Mouse (Mus musculus) CD4-positive helper T cell, adult 2 months (primary cell): ENCODE results near the gene Sptbn4.

ENCODE experiments used
- DNase-seq: peaks from one replicate; pipeline ENCODE4 v3.0.0-alpha.2; 2012; ENCODE audit warnings: low read depth, missing footprints, low spot score

The Sptbn4 gene

DNA sequence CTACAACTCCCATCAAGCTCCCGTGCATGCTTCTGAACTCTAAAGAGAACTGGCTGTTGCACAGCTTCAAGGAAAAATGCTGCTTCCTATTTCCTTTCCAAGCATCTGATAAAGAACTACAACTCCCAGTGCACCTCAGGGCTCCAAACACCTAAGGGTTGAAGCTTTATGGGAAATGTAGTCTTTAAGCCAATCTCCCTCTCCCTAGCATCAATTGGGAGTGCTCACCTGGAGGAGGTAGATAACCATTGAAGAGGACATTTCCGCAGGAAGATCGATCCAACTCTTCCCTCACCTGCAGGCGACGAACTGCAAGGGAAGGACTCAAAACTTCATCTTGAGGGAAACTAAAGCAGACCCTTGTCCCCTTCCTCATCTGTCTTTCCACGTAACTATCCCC, 93.3 kb downstream of the Sptbn4 start:
- DNase-seq, result no peak

DNA sequence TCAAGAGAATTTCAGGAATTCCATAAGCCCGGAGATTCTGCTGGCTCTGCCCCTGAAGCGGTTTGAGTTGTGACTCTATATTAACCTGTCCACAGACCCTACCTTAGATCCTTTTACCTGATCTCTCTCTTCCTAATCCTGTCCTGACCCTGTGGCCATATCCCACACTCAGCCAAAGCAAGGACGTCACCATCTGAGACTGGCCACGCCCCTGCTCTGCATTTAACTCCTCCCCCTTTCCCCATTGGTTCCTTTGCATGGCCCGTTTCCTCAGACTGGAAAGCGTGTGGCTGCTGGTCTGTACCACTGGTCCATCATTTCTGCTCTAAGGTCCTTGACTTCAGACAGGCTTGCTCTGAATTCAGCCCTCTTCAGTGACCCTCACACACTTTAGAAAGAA, 102.0 kb downstream of the Sptbn4 start:
- DNase-seq, result no peak

DNA sequence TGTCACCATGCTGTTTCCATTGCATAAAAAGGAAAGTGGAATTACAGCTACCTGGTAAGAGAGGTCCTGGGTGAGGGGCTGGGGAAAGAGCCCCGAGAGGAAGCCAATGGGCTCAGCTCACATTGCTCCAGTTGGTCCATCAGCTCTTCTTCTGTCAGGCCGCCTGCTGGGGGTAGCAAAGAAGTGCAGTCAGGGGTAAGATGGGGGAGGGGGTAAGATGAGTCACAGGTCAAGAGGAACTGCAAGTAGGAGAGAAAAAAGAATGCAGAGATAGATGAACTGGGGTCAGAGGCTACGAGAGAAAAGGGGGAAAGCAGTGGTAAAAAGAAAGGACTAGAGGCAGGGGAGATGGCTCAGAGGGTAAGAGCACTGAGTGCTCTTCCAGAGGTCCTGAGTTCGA, 104.9 kb downstream of the Sptbn4 start:
- no peak for DNase-seq

DNA sequence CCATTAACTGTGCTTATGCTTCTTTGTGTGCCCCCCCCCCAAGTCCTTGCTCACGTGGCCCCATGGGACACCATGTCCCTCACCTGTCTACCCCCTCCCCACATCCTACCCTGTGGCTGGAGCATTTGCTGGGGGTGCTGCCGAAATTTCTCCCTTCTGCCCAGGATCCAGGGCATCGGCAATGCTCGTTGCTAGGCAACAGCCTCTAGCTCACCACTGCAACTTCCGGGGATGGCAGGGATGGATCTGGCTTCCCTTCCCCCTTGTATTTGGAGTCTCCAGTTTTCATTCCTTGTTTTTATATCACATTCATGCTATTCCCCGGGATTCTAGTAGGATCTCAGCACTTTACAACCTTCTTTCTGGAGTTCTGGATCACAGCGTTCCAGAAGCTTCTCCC, 108.0 kb downstream of the Sptbn4 start:
- DNase-seq, result no peak

DNA sequence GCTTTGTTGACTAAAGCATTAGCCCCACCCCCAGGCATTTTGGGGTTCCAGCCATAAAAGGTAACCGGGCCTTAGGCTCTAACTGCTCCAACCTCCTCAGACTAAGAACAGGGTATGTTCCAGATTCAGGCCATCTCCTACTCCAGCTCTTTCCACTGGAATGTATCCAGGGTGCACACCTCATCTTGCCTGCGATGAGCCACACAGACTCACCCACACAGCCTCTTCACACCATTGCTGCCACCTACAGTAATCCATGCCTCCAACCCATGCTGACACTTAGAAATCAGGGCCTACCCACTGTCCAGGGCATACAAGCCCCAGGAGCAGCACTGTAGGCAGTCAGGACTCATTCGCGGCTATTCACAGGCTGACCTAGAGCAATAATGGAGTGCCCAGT, 108.4 kb downstream of the Sptbn4 start:
- DNase-seq, result no peak

DNA sequence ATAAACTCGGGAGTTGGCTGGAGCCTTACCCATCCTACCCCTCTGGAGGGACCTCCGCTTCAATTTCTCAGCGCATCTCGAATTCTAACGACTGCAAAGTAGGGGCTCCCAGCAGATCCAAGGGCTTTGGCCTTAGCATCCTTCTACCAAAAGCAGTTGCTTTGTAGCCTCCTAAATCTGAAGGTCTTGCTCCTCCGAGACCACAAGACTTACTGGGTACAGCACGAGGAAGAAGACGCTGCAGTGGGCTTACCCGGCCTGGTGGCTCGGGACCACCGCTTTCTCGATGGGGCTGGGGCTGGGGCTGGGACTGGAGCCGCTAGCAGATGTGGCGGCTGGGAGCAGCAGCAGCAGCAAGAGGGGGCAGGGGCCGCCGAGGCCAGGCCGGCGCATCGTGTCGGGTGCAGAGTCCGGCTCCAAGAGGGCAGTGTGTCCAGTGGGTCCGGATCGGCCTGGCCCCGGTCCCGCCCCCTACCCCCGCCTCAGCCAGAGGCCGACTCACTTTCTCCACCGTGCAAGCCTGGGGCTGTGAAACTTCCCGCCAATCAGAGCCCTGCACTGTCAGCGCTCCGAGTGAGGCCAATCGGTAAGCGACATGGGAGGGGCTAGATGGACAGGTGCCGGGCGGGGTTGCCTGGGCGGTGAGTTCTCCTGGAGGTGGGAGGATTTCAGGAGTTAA, 110.2 kb downstream of the Sptbn4 start, which contains the start of gene Ltbp4:
Gene Ltbp4 (minus strand): TSS at position 518 of the 679 bp plus-strand sequence.
- peak; percentile 57 for DNase-seq

DNA sequence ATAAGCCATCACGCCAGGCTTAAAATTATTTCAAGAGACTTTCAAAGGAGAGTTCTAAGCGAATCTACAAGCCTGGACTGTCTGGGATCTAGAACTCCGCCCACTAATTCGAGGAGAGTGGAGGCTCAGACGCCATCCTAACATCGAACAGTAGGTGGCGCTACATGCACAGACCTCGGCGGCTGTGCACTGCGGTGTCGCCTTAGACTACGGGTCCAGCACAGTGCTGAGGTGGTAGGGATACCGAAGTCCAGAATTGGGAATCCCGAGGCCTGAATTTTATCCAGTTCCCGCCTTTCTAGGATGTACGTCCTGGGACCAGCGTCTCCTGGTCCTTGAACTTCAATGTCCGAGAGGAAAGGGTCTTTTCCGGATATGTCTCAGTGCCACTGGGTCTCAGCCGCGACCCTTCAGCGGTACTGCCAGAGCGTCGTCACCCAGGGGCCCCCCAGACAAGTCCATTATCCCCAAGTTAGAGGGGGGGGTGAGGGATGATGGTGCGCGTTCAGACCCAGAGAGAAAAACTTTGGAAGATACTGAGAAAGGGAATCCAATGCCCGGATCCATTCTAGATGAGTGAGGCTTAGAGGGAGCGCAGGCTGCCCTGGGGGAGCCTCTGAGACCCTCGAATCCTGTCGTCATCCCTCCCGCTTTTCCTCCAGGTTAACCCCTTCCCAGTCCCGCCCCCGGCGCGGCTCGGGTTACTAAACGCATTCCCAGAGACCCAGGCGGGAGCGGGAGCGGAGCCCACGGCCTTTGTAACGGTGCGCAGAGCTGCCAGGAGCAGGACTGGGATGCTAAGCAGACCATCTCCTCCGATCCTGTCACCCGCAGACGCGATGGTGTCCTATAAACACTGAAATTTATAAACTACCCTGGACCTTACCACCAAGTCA, 111.3 kb downstream of the Sptbn4 start:
- DNase-seq, result peak; percentile 84

DNA sequence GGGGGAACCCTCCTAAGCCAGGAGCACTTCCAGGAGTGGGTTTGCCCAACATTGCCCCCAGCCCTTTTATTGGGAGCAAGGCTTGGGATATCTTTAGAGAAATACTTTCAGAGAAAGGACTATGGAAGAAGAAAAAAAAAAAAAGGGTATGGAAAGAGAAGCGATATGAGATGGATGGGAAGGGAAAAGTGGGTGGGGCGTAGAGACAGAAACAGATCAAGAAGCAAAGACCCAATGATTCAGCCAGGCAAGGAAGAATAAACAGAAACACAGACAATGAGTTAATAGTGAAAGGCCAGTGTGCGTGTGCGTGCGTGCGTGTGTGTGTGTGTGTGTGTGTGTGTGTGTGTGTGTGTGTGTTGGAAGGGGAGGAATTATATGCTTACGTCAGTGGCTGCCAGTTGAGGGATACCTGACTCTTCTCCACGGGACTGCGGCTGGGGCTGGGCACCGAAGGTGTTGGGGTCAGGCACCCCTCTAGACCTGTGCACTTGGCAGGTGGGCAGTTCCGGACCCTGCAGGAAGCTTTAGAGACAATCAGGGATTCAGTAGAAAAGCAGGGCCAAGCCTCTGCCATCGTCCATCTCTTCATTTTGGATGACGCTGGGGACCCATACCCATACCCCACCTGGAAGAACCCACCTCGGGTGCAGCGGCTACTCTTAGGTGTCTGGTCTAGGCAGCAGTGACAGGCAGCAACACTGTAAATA, 112.3 kb downstream of the Sptbn4 start:
- DNase-seq, result no peak

DNA sequence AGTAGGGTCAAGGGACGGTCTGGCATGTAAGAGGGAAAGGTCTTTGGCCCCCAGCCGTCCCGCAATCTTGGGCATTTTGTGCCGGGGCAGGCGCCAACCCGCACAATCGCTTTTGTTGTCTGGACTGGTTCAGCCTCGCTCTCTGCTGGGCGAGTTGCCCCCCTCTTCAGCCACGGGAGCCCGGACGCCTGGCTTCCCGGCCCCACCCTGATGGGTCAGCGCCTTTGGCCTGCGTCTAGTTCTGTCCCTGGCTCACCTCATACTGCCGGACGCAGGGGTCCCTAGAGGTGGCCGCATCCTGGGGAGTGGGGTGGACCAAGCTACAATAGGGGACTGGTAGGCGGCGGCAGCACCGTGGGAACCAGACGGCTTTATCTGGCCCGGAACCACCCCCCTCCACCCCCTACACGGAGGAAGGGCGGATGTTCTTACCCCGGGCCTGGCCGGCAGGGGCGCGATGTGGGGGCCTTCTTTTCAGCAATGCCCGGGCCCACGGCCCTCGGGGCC, 113.0 kb downstream of the Sptbn4 start:
- DNase-seq, result peak; percentile 25

DNA sequence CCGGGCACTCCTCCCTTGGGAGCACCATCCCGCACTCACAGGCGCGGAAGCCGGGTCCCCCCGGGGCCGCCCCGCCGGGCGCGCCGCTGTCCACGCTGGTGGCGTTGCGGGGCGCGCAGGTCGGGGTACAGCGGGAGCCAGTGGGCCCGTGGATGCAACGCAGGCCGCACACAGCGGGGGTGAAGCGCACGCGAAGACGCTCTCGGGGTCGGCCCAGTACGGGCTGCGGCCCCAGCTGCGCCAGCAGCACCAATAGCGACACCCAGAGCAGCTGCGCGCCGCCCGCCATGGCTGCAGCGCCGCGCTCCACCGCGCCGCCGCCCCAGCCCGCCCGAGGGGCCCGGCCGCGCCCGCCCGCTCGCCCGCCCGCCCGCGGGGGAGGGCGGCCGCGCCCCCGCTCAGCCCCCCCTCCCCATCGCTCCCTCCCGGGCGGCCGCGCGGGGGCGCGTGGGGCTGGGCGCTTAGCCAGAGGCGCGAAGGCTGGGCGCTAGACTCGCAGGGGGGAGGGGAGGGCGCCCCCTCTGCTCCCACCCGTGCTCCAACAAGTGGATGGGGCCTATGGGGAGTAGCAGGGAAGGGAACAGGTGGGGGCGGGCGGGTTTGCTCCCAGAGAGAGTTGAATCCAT, 114.1 kb downstream of the Sptbn4 start:
- DNase-seq, result peak; percentile 29

DNA sequence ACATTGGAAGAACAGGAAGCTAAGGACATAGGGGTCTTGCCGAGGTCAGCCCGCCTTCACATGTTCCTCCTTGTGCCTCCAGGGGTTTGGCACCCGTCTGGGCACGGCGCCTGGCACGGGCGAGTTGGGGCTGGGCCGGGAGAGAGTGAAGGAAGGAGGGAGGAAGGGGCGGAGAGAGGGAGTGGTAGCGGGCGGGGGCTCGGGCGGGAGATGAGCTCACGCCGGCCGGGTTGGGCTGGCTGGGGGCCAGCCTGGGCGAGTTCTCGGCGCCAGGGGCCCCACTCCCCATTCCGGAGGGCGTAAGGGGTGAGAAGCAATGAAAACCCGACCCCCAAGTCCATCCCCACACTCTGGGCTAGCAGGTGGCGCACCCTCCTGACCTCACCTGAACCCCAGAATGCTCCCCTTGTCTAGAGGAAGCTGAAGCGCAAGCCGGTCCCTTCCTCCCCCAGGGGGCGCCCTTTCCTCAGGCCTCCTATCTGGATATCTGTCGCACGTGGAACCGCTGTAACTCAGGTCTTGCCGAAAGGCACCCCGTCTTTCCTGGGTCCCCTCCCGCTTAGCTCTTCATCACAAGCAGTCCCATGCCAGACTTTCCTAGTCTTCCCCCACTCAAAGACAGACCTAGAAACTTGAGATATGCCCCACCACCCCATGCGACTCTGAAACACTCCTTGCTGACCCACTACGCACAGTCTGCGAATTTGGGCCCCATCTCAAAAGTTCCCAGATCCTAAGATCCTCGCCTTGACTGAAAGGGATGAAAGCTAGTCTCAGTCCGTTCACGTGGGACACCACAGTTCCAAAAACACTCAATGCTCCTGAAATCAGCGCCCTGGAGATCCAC, 114.9 kb downstream of the Sptbn4 start:
- DNase-seq, result peak; percentile 86

DNA sequence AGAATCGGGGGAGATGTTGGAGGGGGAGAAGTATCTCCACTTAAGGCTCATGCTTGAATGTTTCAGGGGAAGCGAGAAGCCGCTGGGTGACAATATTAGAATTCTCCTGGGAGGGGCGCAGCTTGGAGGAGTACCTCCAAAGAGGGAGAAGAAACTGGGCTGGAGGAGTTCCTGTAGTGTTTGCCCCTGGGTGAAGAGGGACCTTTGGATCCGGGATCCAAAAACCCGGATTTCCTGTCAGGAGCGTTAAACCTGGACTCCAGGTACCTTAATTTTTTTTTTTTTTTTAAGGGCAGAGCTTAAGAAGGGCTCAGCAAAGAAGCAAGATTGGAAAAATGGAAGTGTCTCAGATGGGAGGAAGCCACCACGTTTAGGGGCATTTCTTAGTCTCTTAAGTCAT, 115.6 kb downstream of the Sptbn4 start:
- no peak for DNase-seq

DNA sequence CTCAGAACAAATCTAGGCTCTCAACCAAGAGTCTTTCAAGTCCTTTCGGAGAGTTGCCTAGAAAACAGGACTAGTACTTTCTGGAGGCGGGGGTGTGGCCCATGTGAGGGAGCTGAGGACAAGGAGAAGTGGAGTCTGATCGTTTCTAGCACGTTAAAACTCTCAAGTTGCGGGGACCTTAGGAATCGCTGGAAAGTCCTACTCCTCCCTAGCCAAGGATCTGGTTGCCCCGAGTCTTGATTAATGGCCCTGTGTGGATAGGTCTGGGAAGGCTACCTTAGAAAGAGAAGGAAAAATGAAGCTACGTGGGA, 116.0 kb downstream of the Sptbn4 start:
- no peak for DNase-seq

DNA sequence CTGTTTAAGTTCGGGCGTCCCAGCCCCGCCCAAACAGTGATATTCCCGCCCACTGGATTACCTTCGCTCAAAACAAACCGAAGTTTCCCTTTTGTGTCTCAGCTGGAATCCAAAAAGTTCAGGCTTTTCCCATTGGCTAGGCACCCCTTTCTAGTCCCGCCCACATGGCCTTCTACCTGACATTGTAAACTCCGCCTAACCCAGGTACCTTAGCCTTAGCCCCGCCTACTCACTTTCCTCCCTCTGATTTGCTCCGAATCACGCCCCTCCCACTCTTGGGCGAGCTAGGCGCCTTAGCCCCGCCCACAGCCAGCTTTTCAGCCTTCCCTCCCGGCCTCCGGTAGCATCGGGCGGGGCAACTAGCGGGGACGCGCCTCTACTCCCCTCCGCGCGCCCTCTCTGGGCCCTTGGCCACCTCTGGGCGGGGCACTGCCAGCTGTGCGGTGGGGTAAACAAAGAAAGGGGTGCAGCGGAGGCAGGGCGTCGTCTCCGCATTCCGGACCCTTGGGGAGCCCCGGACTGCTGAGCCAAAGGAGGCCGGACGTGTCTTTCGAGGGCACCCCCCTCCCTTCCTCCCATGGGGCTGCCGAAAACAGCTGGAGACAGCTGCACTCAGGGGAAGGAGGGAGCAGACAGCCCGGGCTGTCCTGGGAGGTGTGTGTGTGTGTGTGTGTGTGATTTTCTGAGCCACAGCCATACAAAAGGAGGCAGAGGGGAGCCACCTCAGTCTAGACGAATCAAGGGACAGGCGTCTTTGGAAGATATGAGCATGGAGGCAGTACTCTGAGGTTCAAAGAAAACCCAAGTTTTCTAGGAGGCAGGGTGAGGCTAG, 116.6 kb downstream of the Sptbn4 start:
- DNase-seq, result peak; percentile 91

DNA sequence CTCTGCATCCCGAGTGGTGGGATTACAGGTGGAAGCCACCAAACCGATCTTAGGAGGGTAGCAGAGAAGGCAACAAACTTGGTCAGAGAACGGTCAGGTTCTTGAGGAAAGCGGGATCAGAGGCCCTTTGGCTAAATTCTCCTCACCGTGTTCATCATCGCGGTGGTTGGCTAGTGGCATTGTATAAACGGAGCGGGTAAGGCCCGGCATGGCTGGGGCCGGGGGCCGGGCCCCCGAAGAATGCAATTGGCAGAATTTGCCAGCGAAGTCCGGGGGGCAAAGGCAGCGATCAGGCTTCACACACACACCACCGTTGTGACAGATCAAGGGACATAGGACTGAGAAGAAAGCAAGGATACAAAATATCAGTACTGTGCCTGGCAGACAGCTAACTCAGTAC, 117.5 kb downstream of the Sptbn4 start:
- no peak for DNase-seq

DNA sequence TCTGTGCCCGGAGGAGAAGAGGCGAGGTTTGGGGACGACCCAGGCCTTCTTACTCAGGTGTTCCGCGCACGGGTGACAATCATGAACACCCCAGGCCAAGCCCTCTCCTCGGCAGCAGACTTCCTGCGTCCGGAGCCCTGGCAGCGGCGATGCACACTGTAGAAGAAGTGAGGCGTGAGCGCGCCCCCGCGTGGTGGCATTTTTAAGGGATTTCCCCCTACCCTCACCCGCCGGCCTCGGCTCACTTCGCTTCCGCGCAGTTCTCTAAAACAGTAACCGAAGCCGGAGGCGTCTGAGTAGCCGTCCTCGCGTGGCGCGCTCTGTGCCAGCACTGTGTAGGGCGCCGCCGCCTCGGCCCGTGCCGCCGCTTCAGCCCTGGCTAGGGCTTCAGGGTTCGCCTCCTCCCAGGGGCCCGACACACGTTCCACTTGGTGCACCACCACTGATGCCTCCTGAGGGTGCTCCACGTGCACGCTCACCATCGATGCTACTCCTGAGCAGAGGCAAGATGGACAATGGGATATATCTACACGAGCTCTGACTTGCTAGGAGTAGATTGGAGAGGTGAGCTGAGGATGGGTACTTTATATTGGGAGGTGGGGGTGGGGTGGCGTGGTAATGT, 118.0 kb downstream of the Sptbn4 start:
- peak; percentile 88 for DNase-seq

DNA sequence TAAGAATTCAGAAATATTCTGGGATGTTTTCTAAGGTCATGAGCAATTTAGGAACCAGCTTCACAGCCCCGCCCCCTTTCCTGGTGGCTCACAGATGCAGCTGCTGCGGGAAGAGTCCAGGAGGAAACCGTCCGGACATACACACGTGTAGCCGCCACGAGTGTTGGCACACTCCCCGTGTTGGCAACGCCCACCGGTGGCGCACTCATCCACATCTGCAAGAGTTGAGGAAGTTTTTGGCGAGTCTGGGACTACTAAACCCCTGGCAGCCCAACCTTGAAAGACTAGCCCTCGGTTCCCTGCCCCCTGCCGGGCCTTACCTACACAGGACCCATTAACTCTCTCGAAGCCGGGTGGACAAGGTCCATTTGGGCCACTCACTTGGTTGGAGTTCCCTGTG, 118.8 kb downstream of the Sptbn4 start:
- no peak for DNase-seq

DNA sequence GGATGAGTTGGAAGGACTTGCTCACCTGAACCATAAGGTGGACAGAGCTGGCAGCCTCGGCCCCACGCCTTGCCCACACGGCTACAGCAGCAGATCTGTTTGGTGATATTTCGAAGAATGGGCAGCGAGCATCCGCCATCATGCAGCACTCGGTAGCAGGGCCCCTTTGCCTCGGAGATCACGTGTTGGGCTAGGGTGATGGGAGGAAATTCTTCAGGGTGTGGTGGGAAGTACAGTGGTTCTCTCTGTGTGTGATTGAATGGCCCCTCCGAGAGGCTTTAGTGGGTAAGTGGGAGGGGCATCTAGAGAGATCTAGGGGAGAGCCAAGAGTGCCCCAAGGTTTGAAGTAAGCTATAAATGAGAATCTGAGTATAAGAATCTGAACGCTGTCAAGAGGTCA, 119.3 kb downstream of the Sptbn4 start:
- DNase-seq, result no peak

DNA sequence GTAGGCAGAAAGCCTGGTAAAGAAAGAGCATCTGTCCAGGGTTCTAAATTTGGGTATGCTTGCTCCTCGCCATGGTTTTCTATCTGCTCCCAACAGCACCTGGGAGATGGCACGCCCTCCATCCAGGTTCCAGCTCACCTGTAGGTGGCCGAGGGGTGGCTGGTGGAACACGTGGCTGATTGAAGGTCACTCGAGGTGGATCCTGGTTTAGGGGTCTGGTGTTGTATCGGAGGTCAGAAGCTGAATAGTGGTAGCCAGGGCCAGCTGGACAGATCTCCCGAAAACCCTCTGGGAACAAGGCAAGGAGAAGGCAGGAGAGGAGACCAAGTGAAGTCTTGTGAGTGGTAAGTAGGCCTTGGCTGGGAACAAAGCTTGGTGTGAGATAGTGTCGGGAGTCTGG, 120.0 kb downstream of the Sptbn4 start:
- no peak for DNase-seq
